Mouse (Mus musculus) heart, embryonic 11.5 days (tissue): Measurements from ENCODE around the gene Gpr107. TPM values are rescaled to one million over a fixed set of nuclear protein-coding genes. Genes with fewer than 3 reads are reported as not detected.

Experiments used
- ATAC-seq: fragments of 200-750 bp; cut with Nextera tagmentation; replicated peaks from 2 replicates; pipeline ENCODE4 v1.8.0; 2017; ENCODE audit warnings: moderate library complexity; ENCODE audit not compliant: insufficient number of reproducible peaks, low FRiP score, low TSS enrichment
- H3K27ac ChIP-seq: fragments of 300-500 bp; sonication (generic); 2 replicates; pipeline ENCODE4 v1.5.1; 2014; ENCODE audit warnings: mild to moderate bottlenecking, low read depth, low read length
- H3K27me3 ChIP-seq: fragments of 300-500 bp; sonication (generic); 2 replicates; pipeline ENCODE4 v1.6.1; 2014; ENCODE audit warnings: mild to moderate bottlenecking, low read length, mixed read lengths; ENCODE audit not compliant: control insufficient read depth, insufficient read depth
- H3K36me3 ChIP-seq: fragments of 300-500 bp; sonication (generic); 2 replicates; pipeline ENCODE4 v1.6.1; 2014; ENCODE audit warnings: mild to moderate bottlenecking, low read length, moderate library complexity, mixed read lengths; ENCODE audit not compliant: control insufficient read depth, insufficient read depth
- H3K4me1 ChIP-seq: fragments of 300-500 bp; sonication (generic); 2 replicates; pipeline ENCODE4 v1.6.1; 2014; ENCODE audit warnings: low read length; ENCODE audit not compliant: control insufficient read depth, insufficient read depth
- H3K4me2 ChIP-seq: fragments of 300-500 bp; sonication (generic); 2 replicates; pipeline ENCODE4 v1.6.1; 2014; ENCODE audit warnings: mild to moderate bottlenecking, moderate library complexity
- H3K4me3 ChIP-seq: fragments of 300-500 bp; sonication (generic); 2 replicates; pipeline ENCODE4 v1.5.1; 2014; ENCODE audit warnings: low read depth, low read length
- H3K9ac ChIP-seq: fragments of 300-500 bp; sonication (generic); 2 replicates; pipeline ENCODE4 v1.6.1; 2014; ENCODE audit warnings: mild to moderate bottlenecking, low read depth, low read length, moderate library complexity
- H3K9me3 ChIP-seq: fragments of 300-500 bp; sonication (generic); replicated peaks from 2 replicates; pipeline ENCODE4 v1.6.1; 2016; ENCODE audit warnings: low read length; ENCODE audit not compliant: control insufficient read depth
- WGBS: fragments of 180-500 bp; shearing (Covaris S2); extraction: QIAGEN DNeasy Blood & Tissue Kit; methylation state at CpG from one replicate; pipeline ENCODE4 v1.1.7; 2014; ENCODE audit not compliant: insufficient replicate concordance; 5-methylcytosine and 5-hydroxymethylcytosine counted together
- polyA plus RNA-seq: library from polyadenylated mRNA; unstranded; fragments of >200 nt; fragmentation: Nextera tagmentation; extraction: Ambion mirVana; gene quantifications from 2 replicates; pipeline ENCODE4 v1.2.1, GENCODE M21; 2014

Gpr107 gene
- polyA plus RNA-seq, 1 experiment from 2014 or later, result 30.4 TPM

DNA sequence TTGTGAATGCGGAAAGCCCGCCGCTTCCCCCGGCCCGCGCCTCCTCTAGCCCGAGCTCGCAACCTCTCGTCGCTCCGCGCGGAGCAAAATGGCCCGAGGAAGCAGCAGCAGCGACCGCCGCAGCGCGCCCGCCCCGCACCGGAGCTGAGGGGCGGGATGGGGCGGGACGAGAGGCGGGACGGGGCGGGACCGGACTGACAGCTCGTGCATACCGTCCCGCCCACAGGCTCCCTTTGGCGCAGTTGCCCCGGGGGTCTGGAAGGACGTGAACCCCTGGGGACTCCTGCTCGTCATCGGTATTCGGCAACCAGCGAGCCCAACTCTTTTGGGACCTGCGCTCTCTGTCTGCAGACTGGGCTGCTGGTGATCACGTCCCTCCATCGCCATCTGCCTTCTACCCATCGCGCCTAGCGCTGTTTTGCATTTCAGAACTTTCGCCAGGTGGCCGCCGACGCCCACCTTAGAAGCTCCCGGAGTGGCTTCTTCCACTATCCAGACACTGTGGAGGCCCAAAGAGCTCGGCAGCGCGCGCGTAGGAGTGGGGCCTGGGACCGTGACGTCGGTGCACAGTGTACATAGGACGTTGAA is 10.2 kb upstream of the Gpr107 start, which contains the start of gene Fnbp1:
Gene Fnbp1, minus strand, starts transcription at position 142 of the 588 bp plus-strand sequence.
- Histone ChIP-seq H3K4me1 (peaks cover 28% of the 10 kb centered on the region), H3K9ac (peak within 1 kb of the TSS; percentile 94), H3K4me3 (peak within 1 kb of the TSS; percentile 89), H3K4me2 (peak within 1 kb of the TSS; percentile 95), H3K36me3 (no peaks in the 10 kb centered on the region; the same call in 1 of the 2 replicates), H3K9me3 (no peaks in the 10 kb centered on the region), H3K27me3 (no peaks in the 10 kb centered on the region), H3K27ac (peak within 1 kb of the TSS; percentile 88)
- ATAC-seq, result peak; percentile 81
- under 1% methylated on average over 59 of the region's 59 CpGs for WGBS

GRCm38 (mm10) chr2:31142505-31142904 is 9.6 kb upstream of the Gpr107 start:
- H3K27ac ChIP-seq, result peak overlapping the region; percentile 88; the same call in 1 of the 2 replicates
- H3K27me3 ChIP-seq, result no peaks in the 10 kb centered on the region
- H3K9me3 ChIP-seq, result no peaks in the 10 kb centered on the region
- H3K4me1 ChIP-seq, result peaks cover 25% of the 10 kb centered on the region
- H3K36me3 ChIP-seq, result no peaks in the 10 kb centered on the region; the same call in 1 of the 2 replicates
- no peak for ATAC-seq
- WGBS, result 33% methylated on average over 3 of the region's 3 CpGs
- H3K4me2 ChIP-seq, result peak overlapping the region; percentile 95
- peak overlapping the region; percentile 89 for H3K4me3 ChIP-seq
- H3K9ac ChIP-seq, result peak overlapping the region; percentile 94

GRCm38 (mm10) chr2:31143326-31143725 is 8.8 kb upstream of the Gpr107 start:
- Histone ChIP-seq H3K36me3 (no peaks in the 10 kb centered on the region; the same call in none of the 2 replicates), H3K9me3 (no peaks in the 10 kb centered on the region), H3K4me2 (peak overlapping the region; percentile 46), H3K27me3 (no peaks in the 10 kb centered on the region), H3K27ac (peak overlapping the region; percentile 80), H3K4me1 (peaks cover 25% of the 10 kb centered on the region), H3K4me3 (no peak overlapping the region; the same call in 1 of the 2 replicates), H3K9ac (0 out of 2 replicates have a peak overlapping the region, but pooled peaks have one; percentile 53)
- 61% methylated on average over 6 of the region's 6 CpGs for WGBS
- no peak for ATAC-seq

GRCm38 (mm10) chr2:31143768-31144695 is 8.1 kb upstream of the Gpr107 start:
- Histone ChIP-seq H3K9ac (peak overlapping the region; percentile 53; the same call in 1 of the 2 replicates), H3K4me3 (peak overlapping the region; percentile 19), H3K9me3 (no peaks in the 10 kb centered on the region), H3K27ac (peak overlapping the region; percentile 80), H3K27me3 (no peaks in the 10 kb centered on the region), H3K36me3 (no peaks in the 10 kb centered on the region; the same call in none of the 2 replicates), H3K4me1 (peaks cover 25% of the 10 kb centered on the region), H3K4me2 (peak overlapping the region; percentile 46)
- WGBS, result 36% methylated on average over 16 of the region's 16 CpGs
- ATAC-seq, result no peak

GRCm38 (mm10) chr2:31144901-31145300 is 7.2 kb upstream of the Gpr107 start:
- no peak overlapping the region for H3K9ac ChIP-seq
- H3K27me3 ChIP-seq, result no peaks in the 10 kb centered on the region
- 60% methylated on average over 1 of the region's 1 CpGs for WGBS
- H3K36me3 ChIP-seq, result no peaks in the 10 kb centered on the region; the same call in none of the 2 replicates
- no peak overlapping the region for H3K4me2 ChIP-seq
- ATAC-seq, result no peak
- H3K4me1 ChIP-seq, result peaks cover 22% of the 10 kb centered on the region
- H3K4me3 ChIP-seq, result no peak overlapping the region
- no peak overlapping the region; the same call in 1 of the 2 replicates for H3K27ac ChIP-seq
- no peaks in the 10 kb centered on the region for H3K9me3 ChIP-seq

DNA sequence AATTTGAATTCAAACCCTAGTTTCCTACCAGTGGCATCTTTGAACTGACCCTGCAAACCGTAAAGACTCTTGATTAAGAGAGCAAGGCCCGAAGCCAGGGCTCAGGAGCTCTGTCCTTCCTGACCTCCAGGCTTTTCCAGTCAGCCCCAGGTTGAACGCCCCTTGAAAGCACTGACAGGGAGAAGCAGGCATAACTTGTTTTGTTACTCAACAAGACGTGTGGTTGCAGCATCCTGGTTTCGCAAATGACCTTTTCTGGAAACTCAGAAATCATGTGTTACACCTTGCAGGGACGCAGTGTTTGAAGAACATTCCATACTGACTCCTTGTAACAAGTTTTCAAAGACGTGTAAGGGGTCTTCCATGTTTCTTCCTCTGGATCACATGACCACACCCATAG is 5.1 kb upstream of the Gpr107 start:
- no peaks in the 10 kb centered on the region for H3K27me3 ChIP-seq
- H3K4me3 ChIP-seq, result no peak overlapping the region
- H3K9me3 ChIP-seq, result no peaks in the 10 kb centered on the region
- H3K9ac ChIP-seq, result no peak overlapping the region
- H3K36me3 ChIP-seq, result peaks cover 3% of the 10 kb centered on the region
- ATAC-seq, result no peak
- no peak overlapping the region for H3K27ac ChIP-seq
- peaks cover 19% of the 10 kb centered on the region for H3K4me1 ChIP-seq
- 85% methylated on average over 7 of the region's 7 CpGs for WGBS
- H3K4me2 ChIP-seq, result no peak overlapping the region

GRCm38 (mm10) chr2:31150762-31151161 is 1.4 kb upstream of the Gpr107 start:
- H3K27ac ChIP-seq, result no peak overlapping the region
- H3K36me3 ChIP-seq, result peaks cover 3% of the 10 kb centered on the region
- peaks cover 12% of the 10 kb centered on the region for H3K4me1 ChIP-seq
- ATAC-seq, result no peak
- H3K4me2 ChIP-seq, result no peak overlapping the region
- no peak overlapping the region for H3K4me3 ChIP-seq
- H3K9ac ChIP-seq, result no peak overlapping the region
- H3K9me3 ChIP-seq, result no peaks in the 10 kb centered on the region
- H3K27me3 ChIP-seq, result no peaks in the 10 kb centered on the region

DNA sequence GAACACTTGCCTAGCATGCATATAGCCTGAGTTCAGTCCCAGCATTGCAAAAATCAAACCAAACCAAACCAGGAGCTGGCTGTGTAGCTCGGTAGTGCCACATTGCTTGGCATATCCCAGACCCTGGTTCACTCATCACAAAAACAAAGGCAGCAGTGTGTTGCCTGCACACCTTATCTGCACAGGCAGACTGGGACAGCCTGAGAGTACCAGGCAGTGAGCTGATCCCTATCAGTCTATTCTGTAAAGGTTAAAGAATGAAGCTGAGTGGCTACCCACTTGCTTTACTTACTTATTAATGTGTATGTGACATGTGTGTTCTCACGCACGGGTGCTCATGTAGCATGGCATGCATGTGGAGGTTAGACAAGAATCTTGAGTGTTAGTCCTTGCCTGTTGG is 4.7 kb downstream of the Gpr107 start:
- Histone ChIP-seq H3K4me1 (peaks cover 29% of the 10 kb centered on the region), H3K4me2 (no peak overlapping the region), H3K9ac (no peak overlapping the region), H3K27ac (peak overlapping the region; percentile 31; the same call in 1 of the 2 replicates), H3K36me3 (no peaks in the 10 kb centered on the region), H3K9me3 (no peaks in the 10 kb centered on the region), H3K27me3 (no peaks in the 10 kb centered on the region), H3K4me3 (no peak overlapping the region)
- 63% methylated on average over 3 of the region's 3 CpGs for WGBS
- no peak; the same call in 1 of the 2 replicates for ATAC-seq
